Mouse (Mus musculus): ENCODE results near the gene H3f3b. TPM values are rescaled to one million over a fixed set of nuclear protein-coding genes. Genes with fewer than 3 reads are reported as not detected.
"Not testable (repeated sequence)": the region's sequence is repeated elsewhere in the genome, so short reads cannot be mapped to it uniquely, and the experiment has no call there.

The H3f3b gene
- polyA plus RNA-seq, 1 experiment from 2014 or later: 2,216 TPM

- Histone ChIP-seq H3K4me3 (no peak overlapping the region), H3K4me1 (peaks cover 15% of the 10 kb centered on the region), H3K4me2 (replicated peaks) (no peak overlapping the region), H3K27ac (peak overlapping the region; percentile 66; the same call in 1 of the 2 replicates), H3K9ac (no peak overlapping the region), H3K36me3 (peaks cover 15% of the 10 kb centered on the region), H3K27me3 (no peaks in the 10 kb centered on the region), H3K9me3 (replicated peaks) (no peaks in the 10 kb centered on the region)
- ATAC-seq (ENCODE audit: low FRiP score): no peak
- 86% methylated on average over 3 of the region's 3 CpGs for WGBS
These were observed 2.5 kb downstream of the H3f3b start for GRCm38 (mm10) chr11:116025056-116025845.

GRCm38 (mm10) chr11:116024356-116024808, 3.4 kb downstream of the H3f3b start:
- Histone ChIP-seq H3K9me3 (replicated peaks) (no peaks in the 10 kb centered on the region), H3K27me3 (no peaks in the 10 kb centered on the region), H3K4me1 (peaks cover 13% of the 10 kb centered on the region), H3K4me2 (replicated peaks) (peak overlapping the region; percentile 59; the same call in 1 of the 2 replicates), H3K9ac (peak overlapping the region; percentile 100), H3K27ac (peak overlapping the region; percentile 99), H3K4me3 (peak overlapping the region; percentile 97), H3K36me3 (peaks cover 15% of the 10 kb centered on the region)
- ATAC-seq (ENCODE audit: low FRiP score): peak; percentile 93
- WGBS: under 1% methylated on average over 37 of the region's 37 CpGs

GRCm38 (mm10) chr11:116023771-116024355, 3.9 kb downstream of the H3f3b start:
- no peaks in the 10 kb centered on the region for H3K27me3 ChIP-seq
- ATAC-seq (ENCODE audit: low FRiP score): peak; percentile 73
- H3K36me3 ChIP-seq: peaks cover 15% of the 10 kb centered on the region
- H3K4me3 ChIP-seq: peak overlapping the region; percentile 97
- peak overlapping the region; percentile 99 for H3K27ac ChIP-seq
- no peaks in the 10 kb centered on the region for H3K9me3 ChIP-seq (replicated peaks)
- H3K4me1 ChIP-seq: peaks cover 13% of the 10 kb centered on the region
- under 1% methylated on average over 57 of the region's 57 CpGs for WGBS
- peak overlapping the region; percentile 59 for H3K4me2 ChIP-seq (replicated peaks)
- peak overlapping the region; percentile 100 for H3K9ac ChIP-seq

DNA sequence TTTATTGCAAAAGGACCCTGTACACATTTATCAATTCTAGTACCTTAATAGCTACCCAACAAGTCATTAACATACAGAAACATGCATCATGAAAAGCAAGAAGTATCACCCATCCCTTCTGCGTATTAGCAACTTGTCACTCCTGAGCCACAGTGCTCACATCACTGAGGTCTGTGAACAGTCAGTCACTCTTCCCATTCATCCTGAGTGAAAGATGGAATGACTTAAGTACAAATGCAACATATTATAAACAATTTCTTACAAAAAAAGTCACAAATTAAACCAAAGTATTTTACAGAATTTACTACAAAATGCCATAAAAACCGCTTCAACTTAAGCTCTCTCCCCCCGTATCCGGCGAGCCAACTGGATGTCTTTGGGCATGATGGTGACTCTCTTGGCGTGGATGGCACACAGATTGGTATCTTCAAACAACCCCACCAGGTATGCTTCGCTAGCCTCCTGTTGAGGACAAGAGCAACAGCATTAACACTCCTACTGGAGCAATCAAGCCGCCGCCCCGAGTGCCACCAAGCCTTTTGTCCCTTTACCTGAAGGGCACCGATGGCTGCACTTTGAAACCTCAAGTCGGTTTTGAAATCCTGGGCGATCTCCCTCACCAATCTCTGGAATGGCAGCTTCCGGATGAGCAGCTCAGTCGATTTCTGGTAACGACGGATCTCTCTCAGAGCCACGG, 4.5 kb downstream of the H3f3b start:
- peak overlapping the region; percentile 99 for H3K27ac ChIP-seq
- 8% methylated on average over 18 of the region's 18 CpGs for WGBS
- not testable (repeated sequence) for ATAC-seq (ENCODE audit: low FRiP score)

DNA sequence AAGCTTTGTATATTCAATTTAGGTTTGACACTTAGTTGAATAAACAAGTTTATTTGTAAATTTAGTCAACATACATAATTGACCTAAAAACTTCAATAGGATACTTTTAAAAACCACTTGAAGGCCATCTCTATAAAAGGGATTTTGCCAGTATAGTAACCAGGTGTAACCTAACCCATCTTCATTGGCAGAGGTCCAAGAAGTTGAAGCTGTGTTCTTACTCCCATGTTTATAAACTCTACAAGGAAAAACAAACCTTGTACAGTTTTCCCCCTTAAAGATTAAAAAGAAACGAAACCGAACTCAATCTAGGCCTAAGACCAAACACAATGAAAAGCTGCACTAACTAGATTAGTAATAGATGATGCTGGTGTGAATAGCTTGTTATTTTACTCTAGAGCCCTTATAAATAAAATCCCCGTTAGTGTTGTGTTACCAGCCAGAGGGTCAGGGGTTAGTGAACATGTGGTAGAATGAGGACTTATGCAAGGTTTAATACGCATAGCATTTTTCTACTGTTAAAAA, 5.4 kb downstream of the H3f3b start:
- WGBS: 83% methylated on average over 4 of the region's 4 CpGs
- no peak for ATAC-seq (ENCODE audit: low FRiP score)
- peak overlapping the region; percentile 29 for H3K4me3 ChIP-seq

More for the DNA sequence above, 4.5 kb downstream of the H3f3b start:
- peaks cover 15% of the 10 kb centered on the region for H3K36me3 ChIP-seq
- H3K4me2 ChIP-seq (replicated peaks): peak overlapping the region; percentile 59
- H3K9ac ChIP-seq: peak overlapping the region; percentile 100
- H3K9me3 ChIP-seq (replicated peaks); H3K27me3 ChIP-seq: not testable (repeated sequence)
- H3K4me3 ChIP-seq: peak overlapping the region; percentile 97
- peaks cover 13% of the 10 kb centered on the region for H3K4me1 ChIP-seq

DNA sequence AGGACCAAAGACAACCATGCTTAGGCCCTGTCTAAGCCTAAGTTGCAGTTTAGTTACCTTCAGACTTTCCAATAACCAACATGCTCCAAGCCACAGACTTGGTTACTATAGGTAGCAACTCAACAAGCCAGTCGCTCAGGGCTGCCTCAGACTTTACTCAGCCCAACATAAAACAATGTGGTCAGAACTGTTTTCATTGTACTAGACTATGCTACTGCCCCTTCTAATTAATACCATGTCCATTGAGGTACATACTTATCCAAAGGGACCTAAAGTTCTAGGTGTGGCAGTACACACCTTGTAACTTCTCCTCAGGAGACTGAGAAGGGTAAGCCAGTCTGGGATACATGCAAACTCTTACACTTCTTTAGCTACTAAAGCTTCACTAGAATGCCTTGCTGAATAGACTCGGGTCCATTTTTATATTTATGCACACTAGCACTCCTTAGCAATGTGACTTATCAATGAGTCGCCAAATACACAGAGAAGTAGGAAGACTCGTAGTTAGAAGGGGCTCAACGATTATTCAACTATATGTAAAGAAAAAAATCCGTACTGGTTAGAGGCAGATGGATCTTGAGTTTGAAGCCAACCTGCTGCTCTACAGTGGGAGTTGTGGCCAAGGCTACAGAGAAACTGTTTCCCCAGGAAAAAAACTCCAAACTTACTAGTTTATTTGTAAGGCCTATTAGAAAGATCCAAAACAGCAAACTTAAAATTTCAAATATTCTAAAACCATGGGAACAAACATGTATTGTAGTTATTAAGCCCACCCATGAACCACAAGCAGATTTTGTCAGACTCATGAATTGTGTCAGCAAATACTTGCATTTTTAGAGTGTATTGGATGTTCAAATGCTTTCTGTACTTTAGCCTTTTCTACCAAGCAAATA, 6.2 kb downstream of the H3f3b start:
- peak overlapping the region; percentile 59 for H3K4me2 ChIP-seq (replicated peaks)
- H3K9me3 ChIP-seq (replicated peaks): no peaks in the 10 kb centered on the region
- no peak for ATAC-seq (ENCODE audit: low FRiP score)
- H3K4me1 ChIP-seq: peaks cover 13% of the 10 kb centered on the region
- WGBS: 84% methylated on average over 6 of the region's 6 CpGs
- peak overlapping the region; percentile 3; the same call in 1 of the 2 replicates for H3K4me3 ChIP-seq
- no peak overlapping the region for H3K27ac ChIP-seq
- peaks cover 15% of the 10 kb centered on the region for H3K36me3 ChIP-seq
- H3K27me3 ChIP-seq: no peaks in the 10 kb centered on the region
- no peak overlapping the region for H3K9ac ChIP-seq

More for the DNA sequence above, 5.4 kb downstream of the H3f3b start:
- H3K9me3 ChIP-seq (replicated peaks): no peaks in the 10 kb centered on the region
- H3K27ac ChIP-seq: no peak overlapping the region
- H3K4me2 ChIP-seq (replicated peaks): peak overlapping the region; percentile 59
- peaks cover 13% of the 10 kb centered on the region for H3K4me1 ChIP-seq
- H3K36me3 ChIP-seq: peaks cover 15% of the 10 kb centered on the region
- no peaks in the 10 kb centered on the region for H3K27me3 ChIP-seq
- peak overlapping the region; percentile 25 for H3K9ac ChIP-seq

DNA sequence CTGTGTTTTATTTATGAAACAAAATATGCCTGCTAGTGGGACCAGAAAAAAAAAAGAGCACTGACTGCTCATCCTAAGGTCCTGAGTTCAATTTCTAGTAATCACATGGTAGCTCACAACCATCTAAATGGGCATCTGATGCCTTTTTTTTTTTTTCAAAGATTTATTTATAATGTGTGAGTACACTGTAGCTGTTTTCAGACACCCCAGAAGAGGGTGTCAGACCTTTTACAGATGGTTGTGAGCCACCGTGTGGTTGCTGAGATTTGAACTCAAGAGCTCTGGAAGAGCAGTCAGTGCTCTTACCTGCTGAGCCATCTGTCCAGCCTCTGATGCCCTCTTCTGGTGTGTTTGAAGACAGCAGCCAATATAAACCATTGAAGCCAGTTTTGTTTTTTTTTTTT, 7.2 kb downstream of the H3f3b start:
- Histone ChIP-seq H3K9ac (no peak overlapping the region), H3K4me2 (replicated peaks) (no peak overlapping the region), H3K4me1 (peaks cover 13% of the 10 kb centered on the region), H3K27me3 (no peaks in the 10 kb centered on the region), H3K36me3 (peaks cover 15% of the 10 kb centered on the region), H3K27ac (no peak overlapping the region), H3K9me3 (replicated peaks) (no peaks in the 10 kb centered on the region), H3K4me3 (no peak overlapping the region)
- ATAC-seq (ENCODE audit: low FRiP score): no peak
- WGBS: 68% methylated on average over 1 of the region's 1 CpGs

GRCm38 (mm10) chr11:116019976-116020411, 7.8 kb downstream of the H3f3b start:
- H3K4me2 ChIP-seq (replicated peaks): no peak overlapping the region
- WGBS: 79% methylated on average over 2 of the region's 2 CpGs
- H3K27ac ChIP-seq: peak overlapping the region; percentile 4; the same call in 1 of the 2 replicates

DNA sequence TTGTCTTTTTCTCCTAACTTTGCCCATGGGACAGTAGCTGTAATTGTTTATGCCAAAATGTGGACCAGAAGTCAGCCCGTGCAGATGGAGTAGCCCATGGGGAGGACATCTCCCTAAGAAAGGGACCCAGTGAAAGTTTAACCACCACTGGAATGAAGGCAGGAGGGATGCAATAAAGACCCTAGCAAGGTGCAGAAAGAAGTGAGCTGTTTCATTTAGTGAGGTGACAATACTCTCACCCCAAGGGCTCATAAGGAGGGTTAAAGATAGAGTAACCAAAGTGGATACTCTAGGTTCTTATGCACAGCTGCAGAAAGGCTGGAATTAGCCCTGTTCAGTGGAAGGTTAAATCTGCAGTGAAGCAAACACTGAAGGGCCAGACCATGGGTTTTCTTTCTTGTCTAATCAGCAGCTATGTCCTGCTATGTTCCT, 8.4 kb downstream of the H3f3b start:
- H3K4me3 ChIP-seq: no peak overlapping the region
- no peak overlapping the region for H3K27ac ChIP-seq
- WGBS: 49% methylated on average over 1 of the region's 1 CpGs
- H3K9me3 ChIP-seq (replicated peaks): no peaks in the 10 kb centered on the region
- H3K36me3 ChIP-seq: peaks cover 15% of the 10 kb centered on the region
- H3K9ac ChIP-seq: no peak overlapping the region
- H3K4me1 ChIP-seq: peaks cover 13% of the 10 kb centered on the region
- ATAC-seq (ENCODE audit: low FRiP score): no peak
- H3K4me2 ChIP-seq (replicated peaks): no peak overlapping the region
- no peaks in the 10 kb centered on the region for H3K27me3 ChIP-seq

More at GRCm38 (mm10) chr11:116019976-116020411, 7.8 kb downstream of the H3f3b start:
- H3K4me1 ChIP-seq: peaks cover 13% of the 10 kb centered on the region
- ATAC-seq (ENCODE audit: low FRiP score): no peak
- H3K36me3 ChIP-seq: peaks cover 15% of the 10 kb centered on the region
- H3K4me3 ChIP-seq: no peak overlapping the region
- no peak overlapping the region for H3K9ac ChIP-seq
- no peaks in the 10 kb centered on the region for H3K9me3 ChIP-seq (replicated peaks)
- no peaks in the 10 kb centered on the region for H3K27me3 ChIP-seq

GRCm38 (mm10) chr11:116018867-116019266, 8.9 kb downstream of the H3f3b start:
- H3K36me3 ChIP-seq: peaks cover 15% of the 10 kb centered on the region
- H3K4me2 ChIP-seq (replicated peaks); H3K27ac ChIP-seq; H3K4me3 ChIP-seq; H3K27me3 ChIP-seq; H3K9me3 ChIP-seq (replicated peaks); ATAC-seq (ENCODE audit: low FRiP score); H3K9ac ChIP-seq: not testable (repeated sequence)
- WGBS: 96% methylated on average over 4 of the region's 4 CpGs
- H3K4me1 ChIP-seq: peaks cover 13% of the 10 kb centered on the region

GRCm38 (mm10) chr11:116018106-116018505, 9.7 kb downstream of the H3f3b start:
- Histone ChIP-seq H3K4me3 (no peak overlapping the region), H3K4me1 (peaks cover 13% of the 10 kb centered on the region), H3K9ac (no peak overlapping the region), H3K9me3 (replicated peaks) (no peaks in the 10 kb centered on the region), H3K27ac (no peak overlapping the region), H3K27me3 (no peaks in the 10 kb centered on the region), H3K4me2 (replicated peaks) (no peak overlapping the region), H3K36me3 (peaks cover 15% of the 10 kb centered on the region)
- 31% methylated on average over 6 of the region's 6 CpGs for WGBS
- no peak; the same call in 1 of the 2 replicates for ATAC-seq (ENCODE audit: low FRiP score)

Data from hindbrain, embryonic 12.5 days (tissue).